Mouse (Mus musculus) lung, postnatal 10 days (tissue): ENCODE measurements around the gene Zfp825.
A peak's percentile ranks its signal among the peaks of the same experiment; 100 is the strongest.
"Not testable (repeated sequence)": the region's sequence is repeated elsewhere in the genome, so short reads cannot be mapped to it uniquely, and the experiment has no call there.

Experiments used
- DNase-seq: peaks from one replicate; pipeline ENCODE4 v3.0.0; 2021

The Zfp825 gene

DNA sequence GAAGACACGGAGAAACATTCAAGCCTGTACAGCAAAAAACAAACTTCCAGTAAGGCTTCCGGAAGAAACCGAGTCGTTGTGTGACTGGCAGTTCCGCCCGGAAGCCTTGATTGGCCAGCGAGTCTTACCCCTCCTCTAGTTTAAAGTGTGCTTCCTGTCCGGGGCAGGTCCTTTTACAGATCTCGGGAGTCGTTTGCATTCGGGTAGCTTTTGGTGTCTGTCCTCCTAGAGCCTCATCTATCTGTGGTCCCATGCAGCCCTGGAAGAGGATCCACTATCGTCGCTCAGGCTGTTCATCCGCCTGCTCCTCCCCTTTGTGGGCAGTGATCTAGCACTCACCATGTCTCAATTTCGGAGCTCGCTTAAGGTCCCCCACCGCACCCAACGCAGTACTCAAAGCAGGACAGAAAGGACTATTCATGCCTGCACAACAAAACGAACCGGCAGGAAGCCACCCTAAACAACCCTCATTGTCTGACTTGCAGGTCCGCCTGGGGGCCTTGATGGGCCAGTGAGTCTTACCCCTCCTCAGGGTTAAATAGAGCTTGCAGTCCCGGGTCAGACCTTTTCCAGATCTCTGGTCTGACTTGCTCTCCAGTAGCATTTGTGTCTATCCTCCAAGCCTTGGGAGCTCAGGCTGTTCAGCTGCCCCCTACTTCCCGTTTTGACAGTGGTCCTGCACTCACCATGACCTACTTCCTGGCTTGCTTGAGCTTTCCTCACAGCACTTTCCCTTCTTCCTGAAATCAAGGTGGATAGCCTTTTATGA lies at the start of gene Zfp825:
Gene Zfp825 (minus strand): TSS at position 82 of the 769 bp plus-strand sequence.
- peak; percentile 83 for DNase-seq

DNA sequence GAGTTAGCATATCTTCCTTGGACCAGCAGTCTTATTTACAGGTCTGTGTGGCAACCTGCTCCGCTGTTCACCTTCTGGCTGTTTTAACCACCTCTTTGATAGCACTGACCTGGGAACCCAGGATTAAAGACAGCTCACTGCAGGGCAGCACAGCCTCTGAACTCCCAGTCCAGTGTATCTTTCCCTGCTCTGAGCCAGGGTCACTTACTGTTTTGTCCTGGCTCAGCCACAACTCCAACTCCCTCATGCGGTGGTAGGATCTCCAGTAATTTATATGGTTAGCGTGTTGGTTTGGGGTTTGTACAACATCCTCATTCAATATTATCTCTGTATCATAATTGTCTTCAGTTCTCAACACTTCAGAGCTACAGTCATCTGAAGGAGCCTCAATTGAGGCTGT lies 41.6 kb upstream of the Zfp825 start:
- DNase-seq = not testable (repeated sequence)

DNA sequence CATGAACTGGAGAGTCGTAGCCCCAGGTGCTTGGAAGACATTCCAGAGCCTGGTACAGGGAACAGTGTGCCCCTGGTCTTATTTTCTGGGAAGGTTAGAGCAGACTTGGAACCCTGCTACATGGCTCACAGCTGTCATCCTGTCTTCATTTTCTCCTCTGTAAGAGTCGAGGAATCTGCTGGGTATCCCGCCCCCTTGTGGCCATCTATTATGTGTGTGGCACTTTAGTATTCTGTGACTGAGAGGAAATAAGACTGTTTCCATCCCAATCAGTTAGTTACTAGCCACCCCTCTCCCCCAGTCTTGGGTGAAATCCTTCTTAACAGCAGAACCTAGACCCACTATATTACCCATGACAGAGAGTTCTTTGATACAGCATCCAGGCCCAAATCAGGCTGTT lies 41.1 kb upstream of the Zfp825 start:
- DNase-seq = peak; percentile 70

GRCm38 (mm10) chr13:74534096-74534495 lies 40.3 kb upstream of the Zfp825 start:
- DNase-seq = no peak

GRCm38 (mm10) chr13:74531251-74531650 lies 37.5 kb upstream of the Zfp825 start:
- not testable (repeated sequence) for DNase-seq

DNA sequence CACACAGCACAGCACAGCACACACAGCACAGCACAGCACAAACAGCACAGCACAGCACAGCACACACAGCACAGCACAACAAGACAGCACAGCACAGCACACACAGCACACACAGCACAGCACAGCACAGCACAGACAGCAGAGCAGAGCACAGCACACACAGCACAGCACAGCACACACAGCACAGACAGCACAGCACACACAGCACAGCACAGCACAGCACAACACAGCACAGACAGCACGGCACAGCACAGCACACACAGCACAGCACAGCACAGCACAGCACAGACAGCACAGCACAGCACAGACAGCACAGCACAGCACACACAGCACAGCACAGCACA lies 35.6 kb upstream of the Zfp825 start:
- DNase-seq = not testable (repeated sequence)

DNA sequence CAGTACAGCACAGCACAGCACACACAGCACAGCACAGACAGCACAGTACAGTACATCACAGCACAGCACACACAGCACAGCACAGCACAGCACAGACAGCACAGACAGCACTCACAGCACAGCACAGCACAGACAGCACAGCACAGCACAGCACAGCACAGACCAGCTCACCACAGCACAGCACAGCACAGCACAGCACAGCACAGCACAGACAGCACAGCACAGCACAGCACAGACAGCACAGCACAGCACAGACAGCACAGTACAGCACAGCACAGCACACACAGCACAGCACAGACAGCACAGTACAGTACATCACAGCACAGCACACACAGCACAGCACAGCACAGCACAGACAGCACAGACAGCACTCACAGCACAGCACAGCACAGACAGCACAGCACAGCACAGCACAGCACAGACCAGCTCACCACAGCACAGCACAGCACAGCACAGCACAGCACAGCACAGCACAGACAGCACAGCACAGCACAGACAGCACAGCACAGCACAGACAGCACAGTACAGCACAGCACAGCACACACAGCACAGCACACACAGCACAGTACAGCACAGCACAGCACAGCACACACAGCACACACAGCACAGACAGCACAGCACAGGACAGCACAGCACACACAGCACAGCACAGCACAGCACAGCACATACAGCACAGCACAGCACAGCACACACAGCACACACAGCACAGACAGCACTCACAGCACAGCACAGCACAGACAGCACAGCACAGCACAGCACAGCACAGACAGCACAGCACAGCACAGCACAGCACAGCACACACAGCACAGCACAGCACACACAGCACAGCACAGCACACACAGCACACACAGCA lies 35.0 kb upstream of the Zfp825 start:
- not testable (repeated sequence) for DNase-seq

GRCm38 (mm10) chr13:74522481-74523237 lies 28.9 kb upstream of the Zfp825 start:
- peak; percentile 92 for DNase-seq

- DNase-seq = peak; percentile 2
Observed at GRCm38 (mm10) chr13:74522141-74522480, 28.3 kb upstream of the Zfp825 start.

DNA sequence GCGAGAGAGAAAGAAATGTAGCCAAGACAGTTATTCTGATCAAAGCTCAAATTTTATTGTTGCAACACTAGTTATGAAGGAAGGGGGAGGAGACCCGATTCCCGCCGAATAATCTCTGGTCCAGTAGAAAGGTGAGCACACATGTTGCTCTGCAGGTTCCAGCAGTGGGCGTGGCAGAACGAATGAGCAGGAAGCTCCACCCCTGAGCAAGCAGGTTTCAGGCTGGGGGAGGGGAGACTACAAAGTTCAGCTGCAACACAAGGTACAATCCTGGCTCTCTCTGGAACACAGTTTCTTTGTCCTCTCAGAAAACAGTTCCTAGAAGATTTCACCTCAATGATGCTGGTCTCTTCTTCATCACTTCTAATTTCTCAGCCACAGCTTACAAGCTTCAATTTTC lies 14.2 kb upstream of the Zfp825 start:
- not testable (repeated sequence) for DNase-seq

- DNase-seq = not testable (repeated sequence)
Observed at GRCm38 (mm10) chr13:74502851-74503250, 9.1 kb upstream of the Zfp825 start.

GRCm38 (mm10) chr13:74499696-74500095 lies 5.9 kb upstream of the Zfp825 start:
- not testable (repeated sequence) for DNase-seq

DNA sequence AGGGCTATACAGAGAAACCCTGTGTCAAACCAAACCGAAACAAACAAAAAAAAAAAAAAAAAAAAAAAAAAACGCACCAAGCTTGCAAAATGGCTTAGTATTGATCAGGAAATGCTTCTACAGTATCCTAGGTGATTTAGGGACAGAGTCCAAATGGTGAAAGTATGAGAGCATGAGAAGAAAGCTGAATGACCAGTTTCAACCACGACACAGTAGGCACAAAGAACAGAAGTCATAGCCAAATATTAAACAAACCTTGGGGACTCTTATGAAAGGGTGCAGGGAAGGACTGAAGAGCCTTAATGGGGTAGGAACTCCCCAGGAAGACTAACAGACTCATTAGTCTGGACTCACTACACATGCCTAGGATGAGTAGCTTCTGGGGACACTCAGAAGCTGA lies 9.5 kb downstream of the Zfp825 start:
- not testable (repeated sequence) for DNase-seq

GRCm38 (mm10) chr13:74471468-74471867 lies 22.3 kb downstream of the Zfp825 start:
- DNase-seq = not testable (repeated sequence)

DNA sequence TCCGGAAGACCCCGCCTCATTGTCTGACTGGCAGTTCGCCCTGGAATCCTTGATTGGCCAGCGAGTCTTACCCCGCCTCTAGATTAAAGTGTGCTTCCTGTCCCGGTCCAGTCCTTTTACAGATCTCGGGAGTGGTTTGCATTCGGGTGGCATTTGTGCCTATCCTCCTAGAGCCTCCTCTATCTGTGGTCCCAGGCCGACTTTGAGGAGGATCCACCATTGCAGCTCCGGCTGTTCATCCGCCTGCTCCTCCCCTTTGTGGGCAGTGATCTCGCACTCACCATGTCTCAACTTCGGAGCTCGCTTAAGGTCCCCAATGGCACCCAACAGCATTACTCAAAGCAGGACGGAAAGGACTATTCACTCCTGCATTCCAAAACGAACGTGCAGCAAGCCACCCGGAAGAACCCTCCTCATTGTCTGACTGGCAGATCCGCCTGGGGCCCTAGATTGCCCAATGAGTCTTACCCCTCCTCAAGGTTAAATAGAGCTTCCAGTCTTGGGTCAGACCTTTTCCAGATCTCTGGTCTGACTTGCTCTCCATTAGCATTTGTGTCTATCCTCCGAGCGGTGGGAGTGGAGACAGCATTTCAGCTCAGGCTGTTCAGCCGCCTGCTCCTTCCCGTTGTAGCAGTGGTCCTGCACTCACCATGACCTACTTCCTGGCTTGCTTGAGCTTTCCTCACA lies 30.9 kb downstream of the Zfp825 start:
- peak; percentile 90 for DNase-seq

GRCm38 (mm10) chr13:74462318-74462698 lies 31.5 kb downstream of the Zfp825 start:
- DNase-seq = not testable (repeated sequence)

DNA sequence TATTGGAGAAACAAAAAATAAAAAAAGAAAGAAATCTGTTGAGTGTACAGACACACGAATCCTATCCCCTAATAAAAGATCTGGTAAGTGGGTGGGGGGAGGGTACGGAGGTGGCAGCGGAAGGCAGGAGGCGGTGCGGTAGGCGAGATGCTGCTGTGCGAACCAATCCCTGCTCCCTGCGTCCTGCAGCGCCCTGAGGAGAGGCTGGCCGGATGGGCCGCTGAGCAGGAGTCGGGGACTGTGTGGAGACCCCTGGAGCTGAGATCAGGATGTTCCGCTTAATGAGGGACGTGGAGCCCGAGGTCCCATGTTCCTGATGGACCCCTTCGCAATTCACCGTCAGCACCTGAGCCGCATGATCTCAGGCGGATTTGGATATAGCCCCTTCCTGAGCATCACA lies 53.9 kb downstream of the Zfp825 start:
- no peak for DNase-seq
